Mouse (Mus musculus) MEL (cell line): ENCODE data around the gene Nrf1.

Source experiments
- CTCF ChIP-seq, 3 experiments: IDR thresholded peaks in 2 of 3; conservative IDR thresholded peaks in 1 of 3; 2 replicates each; pipeline ENCODE4 v1.5.1; 2011 to 2012; ENCODE audit warnings: low read length in 3 of 3, low read depth in 2 of 3, mild to moderate bottlenecking in 2 of 3, improper control_type of control experiment in 1 of 3, inconsistent platforms in 1 of 3, mixed read lengths in 1 of 3, moderate library complexity in 1 of 3; ENCODE audit not compliant: control insufficient read depth in 1 of 3, insufficient read depth in 1 of 3, poor library complexity in 1 of 3, severe bottlenecking in 1 of 3
- E2F4 ChIP-seq: IDR thresholded peaks from 2 replicates; pipeline ENCODE4 v1.6.1; 2011; ENCODE audit warnings: low read depth, low read length, improper control_type of control experiment, borderline replicate concordance
- EP300 ChIP-seq, 2 experiments: IDR thresholded peaks; 2 replicates each; pipeline ENCODE4 v1.6.1; 2011; ENCODE audit warnings: improper control_type of control experiment in 2 of 2, low read length in 2 of 2, low read depth in 1 of 2, mild to moderate bottlenecking in 1 of 2
- KAT2A ChIP-seq: conservative IDR thresholded peaks from 2 replicates; pipeline ENCODE4 v1.6.1; 2012; ENCODE audit warnings: low read depth, low read length, improper control_type of control experiment, inconsistent platforms
- MAX ChIP-seq: IDR thresholded peaks from 2 replicates; pipeline ENCODE4 v1.6.1; 2011; ENCODE audit warnings: low read length, improper control_type of control experiment
- MXI1 ChIP-seq: IDR thresholded peaks from 2 replicates; pipeline ENCODE4 v1.6.1; 2011; ENCODE audit warnings: mild to moderate bottlenecking, low read depth, low read length, improper control_type of control experiment
- POLR2A ChIP-seq, 2 experiments: IDR thresholded peaks; 2 replicates each; pipeline ENCODE4 v1.6.1; 2011 to 2012; ENCODE audit warnings: low read length in 2 of 2, mild to moderate bottlenecking in 2 of 2, control low read depth in 1 of 2, improper control_type of control experiment in 1 of 2, low read depth in 1 of 2, moderate library complexity in 1 of 2; ENCODE audit not compliant: control insufficient read depth in 1 of 2, insufficient read depth in 1 of 2, poor library complexity in 1 of 2
- POLR2AphosphoS2 ChIP-seq: IDR thresholded peaks from 2 replicates; pipeline ENCODE4 v1.6.1; 2011; ENCODE audit warnings: low read length, improper control_type of control experiment
- SIN3A ChIP-seq: IDR thresholded peaks from 2 replicates; pipeline ENCODE4 v1.6.1; 2012; ENCODE audit warnings: low read length, improper control_type of control experiment, inconsistent platforms
- TAL1 ChIP-seq: IDR thresholded peaks from 2 replicates; pipeline ENCODE4 v1.6.1; 2012; ENCODE audit warnings: mild to moderate bottlenecking, inconsistent platforms, low read length, moderate library complexity, mixed read lengths
- TBP ChIP-seq: IDR thresholded peaks from 2 replicates; pipeline ENCODE4 v1.8.0; 2011; ENCODE audit warnings: low read depth, low read length, improper control_type of control experiment
- ZKSCAN1 ChIP-seq: IDR thresholded peaks from 2 replicates; pipeline ENCODE4 v1.6.1; 2012; ENCODE audit warnings: low read depth, mild to moderate bottlenecking, inconsistent platforms, low read length, improper control_type of control experiment, moderate library complexity

DNA sequence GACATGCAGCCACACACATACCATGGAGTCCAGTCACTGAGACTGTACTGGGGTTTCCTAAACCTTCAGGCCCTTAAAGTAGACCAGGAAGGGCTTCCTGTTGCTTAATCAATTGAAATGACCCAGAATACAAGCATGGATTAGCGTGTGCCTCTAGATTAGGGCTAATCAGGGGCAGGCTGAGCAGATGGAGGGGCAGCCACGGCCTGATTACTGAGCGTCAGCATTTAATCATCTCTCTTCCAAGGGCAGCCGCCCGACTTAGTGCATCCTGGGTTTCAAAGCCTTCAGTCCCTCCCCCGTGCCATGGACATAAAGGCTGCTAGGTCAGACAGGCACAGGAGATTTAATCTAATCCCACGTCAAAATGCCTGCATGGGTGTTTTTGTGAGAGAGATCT, 99.3 kb downstream of the Nrf1 start:
- TF ChIP-seq TAL1 = peak; percentile 69
- no peak for TF ChIP-seq CTCF (IDR thresholded peaks at IDR 0.05 in 2 of 3, conservative IDR thresholded peaks at IDR 0.05 in 1 of 3; ENCODE audit: control insufficient read depth in 1 of 3, insufficient read depth in 1 of 3, low read depth in 2 of 3, low read length in 3 of 3, poor library complexity in 1 of 3, severe bottlenecking in 1 of 3)
- TF ChIP-seq MXI1 = no peak
- TF ChIP-seq EP300 (IDR thresholded peaks at IDR 0.05; ENCODE audit: low read depth in 1 of 2, low read length in 2 of 2) = peak; percentile 75 to 93
- TF ChIP-seq ZKSCAN1 = no peak
- no peak for TF ChIP-seq KAT2A
- no peak for TF ChIP-seq TBP
- TF ChIP-seq MAX = no peak
- TF ChIP-seq E2F4 = no peak
- no peak for TF ChIP-seq POLR2A (IDR thresholded peaks at IDR 0.05; ENCODE audit: control insufficient read depth in 1 of 2, insufficient read depth in 1 of 2, low read depth in 1 of 2, low read length in 2 of 2, poor library complexity in 1 of 2)
- TF ChIP-seq SIN3A = 0 out of 2 replicates have a peak, but pooled peaks have one; percentile 17
- TF ChIP-seq POLR2AphosphoS2 = no peak
